Mouse (Mus musculus): ENCODE results near the gene Tmigd3.

- TF ChIP-seq CTCF (IDR thresholded peaks at IDR 0.05; ENCODE audit: low read depth), result no peak
- no peak; the same call in 1 of the 2 replicates for TF ChIP-seq EP300 (IDR thresholded peaks at IDR 0.05; ENCODE audit: low read depth)
Observed at GRCm38 (mm10) chr3:105893941-105894391, 23.3 kb downstream of the Tmigd3 start.
